Mouse (Mus musculus) C2C12 (cell line): ENCODE data around the gene Zfp266.

ENCODE experiments used
- CTCF ChIP-seq: IDR thresholded peaks from one replicate; pipeline ENCODE4 v1.5.1; 2011; ENCODE audit not compliant: control insufficient read depth, insufficient read depth, insufficient read length
- MYOD1 ChIP-seq: IDR thresholded peaks from one replicate; pipeline ENCODE4 v1.6.1; 2011; ENCODE audit warnings: low read depth; ENCODE audit not compliant: control insufficient read depth, insufficient read length

DNA sequence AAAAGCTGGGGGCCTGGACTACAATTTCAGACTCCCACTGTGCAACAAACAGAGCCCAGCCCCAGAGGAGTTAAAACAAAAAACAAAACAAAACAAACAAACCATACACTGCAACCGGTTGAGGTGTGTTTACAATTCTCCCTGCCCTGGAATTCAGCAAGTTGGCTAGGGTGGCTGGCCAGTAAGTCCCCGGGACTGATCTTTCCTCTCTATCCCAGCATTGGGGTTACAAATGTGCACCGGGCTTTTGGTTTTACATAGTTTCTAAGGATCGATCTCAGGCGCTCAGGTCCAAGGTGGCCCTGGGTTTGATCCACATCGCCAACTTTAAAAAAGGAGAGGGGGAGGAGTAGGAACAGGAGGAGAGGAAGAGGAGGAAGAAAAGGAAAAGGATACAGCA lies 22.3 kb upstream of the Zfp266 start:
- no peak for TF ChIP-seq CTCF
- TF ChIP-seq MYOD1, result no peak
